ENCODE assay signal across 31 mouse cellular contexts in the genomic region with DNA sequence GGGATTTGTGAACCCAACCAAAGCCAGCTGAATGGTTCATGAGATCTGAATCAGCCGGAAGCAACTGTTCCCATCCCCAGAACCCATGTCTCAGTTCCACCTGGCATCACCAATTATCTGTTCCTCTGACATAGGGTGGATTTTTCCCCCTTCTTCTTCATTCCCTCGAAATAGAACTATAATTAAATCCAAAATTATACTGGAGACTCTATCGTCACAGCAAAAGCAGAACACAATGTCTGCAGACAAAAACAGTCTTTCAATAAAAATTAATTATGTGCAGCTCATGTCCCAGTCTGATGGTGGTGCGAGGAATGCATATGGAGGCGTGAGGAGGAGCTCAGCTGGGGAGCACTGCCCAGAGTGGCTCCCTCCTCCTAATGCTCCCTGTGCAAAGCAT.
DNase-seq lines count a peak whose midpoint lies in the region; TF ChIP-seq lines count a peak whose summit lies in the region.
"Had no signal": no experiment of that assay in that cellular context is flagged by ENCODE, and none has a peak within 500 bp of the region (broad histone marks: within the 10 kb centered on the region; RNA-seq: fewer than 3 reads in every experiment).

No protein-coding gene starts in this region.

- DNase-seq in layer of hippocampus, adult 11-12 months (ENCODE audit: low spot score): peak; percentile 68
- DNase-seq in layer of hippocampus, postnatal 25 days (ENCODE audit: extremely low spot score in 1 of 2, low spot score in 1 of 2): no peak
- peak; percentile 60 for DNase-seq in right cerebral cortex, adult 18-20 months
- no peak for DNase-seq in right cerebral cortex, postnatal 14 days
- peak; percentile 57 to 72 for DNase-seq in layer of hippocampus, adult 2 months (ENCODE audit: low spot score in 2 of 2)
- DNase-seq in gastrocnemius, adult 18-20 months (ENCODE audit: low spot score): no peak
- no peak for DNase-seq in thymus, postnatal 10 days (ENCODE audit: low spot score in 2 of 2)
- DNase-seq: adrenal gland, postnatal 14 days; cerebellum, adult 11-12 months; cerebellum, adult 9-11 months; gastrocnemius, postnatal 25 days; heart, adult 11 months; heart, postnatal 36 days; kidney, adult 2 months; kidney, postnatal 4 days; lung, postnatal 36 days; thymus, postnatal 14 days had no signal

- H3K4me3 ChIP-seq in layer of hippocampus, adult 2 months: no peak overlapping the region
- no peak overlapping the region for H3K4me3 ChIP-seq in olfactory bulb, adult 2 months (ENCODE audit: insufficient read depth, low read depth, low read length)
- H3K4me3 ChIP-seq: embryonic facial prominence, embryonic 13.5 days; forebrain, embryonic 10.5 days; forebrain, embryonic 15.5 days; heart, embryonic 10.5 days; heart, embryonic 15.5 days; hindbrain, embryonic 12.5 days; intestine, embryonic 15.5 days; limb, embryonic 13.5 days; lung, embryonic 15.5 days; myocyte; neural tube, embryonic 12.5 days had no signal

- peaks cover 4% of the 10 kb centered on the region; the same call in 1 of the 2 replicates for H3K4me1 ChIP-seq in olfactory bulb, adult 2 months (ENCODE audit: control insufficient read depth, insufficient read depth, low read length)
- H3K4me1 ChIP-seq: embryonic facial prominence, embryonic 13.5 days; forebrain, embryonic 10.5 days; forebrain, embryonic 15.5 days; heart, embryonic 10.5 days; heart, embryonic 15.5 days; hindbrain, embryonic 12.5 days; intestine, embryonic 15.5 days; limb, embryonic 13.5 days; lung, embryonic 15.5 days; neural tube, embryonic 12.5 days had no signal

- no peak for TF ChIP-seq POLR2A in olfactory bulb, adult 2 months (IDR thresholded peaks at IDR 0.05; ENCODE audit: insufficient read depth, low read depth, low read length)

- H3K27ac ChIP-seq in layer of hippocampus, adult 2 months: peak overlapping the region; percentile 93
- peak overlapping the region; percentile 96 for H3K27ac ChIP-seq in olfactory bulb, adult 2 months (ENCODE audit: insufficient read depth, low read depth, low read length)
- H3K27ac ChIP-seq: embryonic facial prominence, embryonic 13.5 days; forebrain, embryonic 10.5 days; forebrain, embryonic 15.5 days; heart, embryonic 10.5 days; heart, embryonic 15.5 days; hindbrain, embryonic 12.5 days; hindbrain, postnatal 0 days; intestine, embryonic 15.5 days; kidney, postnatal 0 days; limb, embryonic 13.5 days; lung, embryonic 15.5 days; neural tube, embryonic 12.5 days had no signal

- TF ChIP-seq CTCF in layer of hippocampus, adult 2 months (conservative IDR thresholded peaks at IDR 0.05): no peak
- TF ChIP-seq CTCF in olfactory bulb, adult 2 months (IDR thresholded peaks at IDR 0.05; ENCODE audit: insufficient read depth, low read depth, low read length): no peak

- 32% methylated on average over 5 of the region's 5 CpGs for WGBS in olfactory bulb, adult 2 months

Comparison
In these comparisons a context has a peak if more than half of its experiments do, and no peak if none do; other contexts are left out.
1. DNase-seq: peak in layer of hippocampus, adult 11-12 months (single experiment), right cerebral cortex, adult 18-20 months (single experiment) and layer of hippocampus, adult 2 months (2 of 2); none in layer of hippocampus, postnatal 25 days (0 of 2), right cerebral cortex, postnatal 14 days (single experiment), gastrocnemius, adult 18-20 months (single experiment) and thymus, postnatal 10 days (0 of 2).